Mouse (Mus musculus): ENCODE results near the gene Ttc4.

GRCm38 (mm10) chr4:106678442-106679118 is at the start of gene Ttc4:
- no peak for TF ChIP-seq CTCF (conservative IDR thresholded peaks at IDR 0.05; ENCODE audit: insufficient read depth, insufficient read length, low read depth, low read length)
- peak; percentile 40 for TF ChIP-seq POLR2A (IDR thresholded peaks at IDR 0.05; ENCODE audit: low read depth, low read length)

Measured in kidney, adult 2 months (tissue).